In the genomic region with DNA sequence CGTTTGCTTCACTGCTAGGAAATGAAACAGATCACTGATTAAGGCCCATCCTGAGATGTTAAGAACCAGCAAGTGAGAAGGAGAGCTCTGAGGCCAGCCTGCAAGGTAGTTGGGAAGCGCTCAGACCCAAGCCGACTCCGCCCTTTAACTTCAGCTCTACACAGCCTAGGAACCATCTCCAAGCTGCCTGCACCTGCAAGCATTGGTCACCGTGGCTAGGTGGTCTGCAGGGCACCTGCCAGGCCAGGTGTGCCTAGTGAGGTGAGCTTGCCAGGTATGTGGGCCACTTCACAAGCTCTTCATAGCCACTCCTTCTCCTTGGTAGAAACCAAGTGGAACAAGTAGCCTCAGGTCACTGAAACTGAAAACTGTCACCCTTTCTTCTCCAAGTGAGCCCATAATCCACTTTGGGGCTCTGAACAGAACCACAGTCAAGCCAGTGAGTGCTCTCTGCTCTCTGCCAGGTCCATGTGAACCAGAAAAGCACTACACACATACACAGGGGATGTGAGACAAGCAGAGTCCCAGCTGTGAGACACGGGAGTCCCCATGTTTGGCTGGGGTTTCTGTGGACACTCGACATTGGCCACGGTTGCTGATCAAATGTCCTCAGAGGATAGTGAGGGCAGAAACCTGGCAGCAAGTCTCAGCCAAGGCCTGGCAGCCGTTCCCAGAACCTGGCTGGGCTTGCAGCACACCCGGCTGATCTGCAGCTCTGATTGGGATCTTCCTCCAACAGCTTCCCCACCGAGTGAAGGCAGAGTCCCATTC, we compare ENCODE assay signal across 8 mouse cellular contexts. TPM values are rescaled to one million over a fixed set of nuclear protein-coding genes. Genes with fewer than 3 reads are reported as not detected.
DNase-seq lines count a peak whose midpoint lies in the region; ATAC-seq lines count a peak whose summit lies in the region.

No protein-coding gene starts in this region.

- H3K9me3 ChIP-seq in kidney, embryonic 15.5 days (replicated peaks): no peaks in the 10 kb centered on the region
- no peaks in the 10 kb centered on the region for H3K9me3 ChIP-seq in hindbrain, embryonic 10.5 days

- peaks cover 16% of the 10 kb centered on the region; the same call in 1 of the 2 replicates for H3K27me3 ChIP-seq in kidney, embryonic 15.5 days
- H3K27me3 ChIP-seq in hindbrain, embryonic 10.5 days (ENCODE audit: insufficient read depth, poor library complexity, severe bottlenecking): 0 out of 2 replicates have a peak, but pooled peaks cover 3% of the 10 kb centered on the region

- H3K9ac ChIP-seq in kidney, embryonic 15.5 days: no peak overlapping the region

- peak; percentile 21 for DNase-seq in kidney, adult 18-20 months
- DNase-seq in cerebellum, adult 18-20 months: peak; percentile 59 to 66
- DNase-seq in gonadal fat pad, adult 2 months (ENCODE audit: low read depth): peak; percentile 49
- DNase-seq in lung, postnatal 4 days: peak; percentile 42 to 68
- no peak for DNase-seq in frontal cortex, postnatal 14 days (ENCODE audit: low spot score in 2 of 2)
- no peak for DNase-seq in hindbrain, embryonic 10.5 days (ENCODE audit: low spot score)

- no peak overlapping the region for H3K4me2 ChIP-seq in kidney, embryonic 15.5 days

- 64% methylated on average over 11 of the region's 11 CpGs for WGBS in kidney, embryonic 15.5 days
- WGBS in hindbrain, embryonic 10.5 days: 72% methylated on average over 11 of the region's 11 CpGs

- no peak overlapping the region for H3K4me3 ChIP-seq in kidney, embryonic 15.5 days (replicated peaks)
- no peak overlapping the region for H3K4me3 ChIP-seq in hindbrain, embryonic 10.5 days

- H3K36me3 ChIP-seq in kidney, embryonic 15.5 days: no peaks in the 10 kb centered on the region
- no peaks in the 10 kb centered on the region for H3K36me3 ChIP-seq in hindbrain, embryonic 10.5 days

- no peak overlapping the region for H3K27ac ChIP-seq in kidney, embryonic 15.5 days
- no peak overlapping the region for H3K27ac ChIP-seq in hindbrain, embryonic 10.5 days

- no peaks in the 10 kb centered on the region for H3K4me1 ChIP-seq in kidney, embryonic 15.5 days
- no peaks in the 10 kb centered on the region for H3K4me1 ChIP-seq in hindbrain, embryonic 10.5 days (replicated peaks)

- ATAC-seq in kidney, embryonic 15.5 days (replicated peaks; ENCODE audit: low FRiP score): no peak
- ATAC-seq in activated CD4-positive, CD25-positive, alpha-beta regulatory T cell, adult 4 months: no peak

RNA-seq across cellular contexts. Expression of a gene that starts 34.9 kb away (rescaled TPM):
- 73.9 and 89.7 TPM in 2 replicates for polyA plus RNA-seq in kidney, embryonic 15.5 days (2015; fragmentation: Nextera tagmentation; extraction: Ambion mirVana)
- polyA plus RNA-seq in gonadal fat pad, adult 2 months (2012; rRNA removed): 98.9 and 103 TPM in 2 replicates
- polyA plus RNA-seq in activated CD4-positive, CD25-positive, alpha-beta regulatory T cell, adult 4 months (2017; shearing (Covaris generic)): not detected
- polyA plus RNA-seq in hindbrain, embryonic 10.5 days (2016; fragmentation: Nextera tagmentation; extraction: Ambion mirVana): 3.6 and 7.9 TPM in 2 replicates

RNA-seq across cellular contexts. Expression of a gene that starts 40.3 kb away (rescaled TPM):
- 11.8 and 12.9 TPM in 2 replicates for polyA plus RNA-seq in kidney, embryonic 15.5 days (2015; fragmentation: Nextera tagmentation; extraction: Ambion mirVana)
- polyA plus RNA-seq in gonadal fat pad, adult 2 months (2012; rRNA removed): 17.7 and 20.7 TPM in 2 replicates
- not detected for polyA plus RNA-seq in activated CD4-positive, CD25-positive, alpha-beta regulatory T cell, adult 4 months (2017; shearing (Covaris generic))
- 0.33 and 0.46 TPM in 2 replicates for polyA plus RNA-seq in hindbrain, embryonic 10.5 days (2016; fragmentation: Nextera tagmentation; extraction: Ambion mirVana)

Comparison
In these comparisons a context has a peak if more than half of its experiments do, and no peak if none do; other contexts are left out.
1. DNase-seq: peak in kidney, adult 18-20 months (single experiment), cerebellum, adult 18-20 months (2 of 2), gonadal fat pad, adult 2 months (single experiment) and lung, postnatal 4 days (2 of 2); none in frontal cortex, postnatal 14 days (0 of 2) and hindbrain, embryonic 10.5 days (single experiment).